Mouse (Mus musculus): Measurements from ENCODE around the gene Olfr1066. TPM values are rescaled to one million over a fixed set of nuclear protein-coding genes. Genes with fewer than 3 reads are reported as not detected.
"Not testable (repeated sequence)": the region's sequence is repeated elsewhere in the genome, so short reads cannot be mapped to it uniquely, and the experiment has no call there.

Gene Olfr1066
- not detected in 2 replicates for polyA plus RNA-seq (2014; fragmentation: Nextera tagmentation; extraction: Ambion mirVana)

DNA sequence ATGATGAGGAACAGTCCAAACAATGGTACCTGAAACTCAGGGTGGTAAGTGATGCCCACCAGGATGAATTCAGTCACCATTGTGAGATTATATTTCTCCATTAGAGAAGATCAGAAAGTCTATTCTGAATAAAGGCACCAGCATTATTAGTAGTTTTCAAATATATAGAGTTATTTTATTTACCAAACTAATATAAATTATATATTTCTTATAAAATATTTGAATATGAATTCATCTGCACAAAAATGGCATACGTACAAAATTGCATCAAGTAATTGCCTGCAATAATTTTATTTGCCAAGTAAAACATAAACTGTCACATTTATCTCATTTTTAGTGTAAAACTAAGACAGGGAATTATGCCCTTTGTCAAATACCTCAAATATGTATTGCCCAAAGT is at the start of gene Olfr1066:
Gene Olfr1066 (minus strand): TSS at position 101 of the 400 bp plus-strand sequence.
- DNase-seq (ENCODE audit: low spot score) (no peak), ATAC-seq (ENCODE audit: low FRiP score) (no peak)
- Histone ChIP-seq H3K9ac (ENCODE audit: low read depth, low read length) (no peak within 1 kb of the TSS), H3K27me3 (ENCODE audit: control insufficient read depth, insufficient read depth, low read length) (no peaks in the 10 kb centered on the region), H3K4me1 (replicated peaks; ENCODE audit: control insufficient read depth, insufficient read depth, low read length) (no peaks in the 10 kb centered on the region), H3K4me2 (replicated peaks; ENCODE audit: low read depth, low read length) (no peak within 1 kb of the TSS), H3K36me3 (ENCODE audit: control insufficient read depth, insufficient read depth, low read length) (no peaks in the 10 kb centered on the region), H3K9me3 (ENCODE audit: control insufficient read depth, low read length) (no peaks in the 10 kb centered on the region), H3K4me3 (ENCODE audit: low read depth, low read length) (no peak within 1 kb of the TSS), H3K27ac (ENCODE audit: low read depth, low read length) (no peak within 1 kb of the TSS)
- WGBS = 92% methylated on average over 1 of the region's 1 CpGs

DNA sequence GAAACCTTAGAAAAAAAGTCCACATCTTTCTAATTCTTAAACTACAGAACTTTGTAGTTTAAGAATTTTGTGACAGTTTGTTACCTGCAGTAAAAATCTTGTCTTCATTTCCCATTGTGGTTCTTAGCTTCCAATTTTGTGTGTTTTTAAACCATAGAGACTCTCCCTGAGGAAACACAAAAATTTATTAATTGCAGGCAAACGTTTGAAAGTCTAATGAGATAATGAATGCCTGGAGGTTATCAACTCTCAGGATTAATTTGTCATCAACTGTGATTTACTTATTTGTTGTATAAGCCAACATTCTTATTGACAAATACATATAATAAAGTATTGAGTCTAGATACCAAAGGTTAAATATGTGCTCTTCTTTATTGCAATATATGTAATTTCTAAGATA is 31.2 kb upstream of the Olfr1066 start, which contains the start of gene Olfr228:
Gene Olfr228 (minus strand): TSS at position 101 of the 400 bp plus-strand sequence.
- H3K27ac ChIP-seq (ENCODE audit: low read depth, low read length) = no peak within 1 kb of the TSS
- no peak within 1 kb of the TSS for H3K9ac ChIP-seq (ENCODE audit: low read depth, low read length)
- H3K36me3 ChIP-seq (ENCODE audit: control insufficient read depth, insufficient read depth, low read length) = no peaks in the 10 kb centered on the region
- no peaks in the 10 kb centered on the region for H3K9me3 ChIP-seq (ENCODE audit: control insufficient read depth, low read length)
- ATAC-seq (ENCODE audit: low FRiP score) (no peak), DNase-seq (ENCODE audit: low spot score) (no peak)
- no peak within 1 kb of the TSS for H3K4me2 ChIP-seq (replicated peaks; ENCODE audit: low read depth, low read length)
- no peaks in the 10 kb centered on the region for H3K27me3 ChIP-seq (ENCODE audit: control insufficient read depth, insufficient read depth, low read length)
- H3K4me1 ChIP-seq (replicated peaks; ENCODE audit: control insufficient read depth, insufficient read depth, low read length) = no peaks in the 10 kb centered on the region
- H3K4me3 ChIP-seq (ENCODE audit: low read depth, low read length) = no peak within 1 kb of the TSS
- 62% methylated on average over 1 of the region's 1 CpGs for WGBS

- H3K4me2 ChIP-seq (replicated peaks; ENCODE audit: low read depth, low read length) = no peak overlapping the region
- WGBS = 39% methylated on average over 10 of the region's 10 CpGs
- no peaks in the 10 kb centered on the region for H3K9me3 ChIP-seq (ENCODE audit: control insufficient read depth, low read length)
- no peak overlapping the region for H3K4me3 ChIP-seq (ENCODE audit: low read depth, low read length)
- no peak overlapping the region for H3K9ac ChIP-seq (ENCODE audit: low read depth, low read length)
- H3K4me1 ChIP-seq (replicated peaks; ENCODE audit: control insufficient read depth, insufficient read depth, low read length) = no peaks in the 10 kb centered on the region
- no peaks in the 10 kb centered on the region for H3K36me3 ChIP-seq (ENCODE audit: control insufficient read depth, insufficient read depth, low read length)
- no peaks in the 10 kb centered on the region for H3K27me3 ChIP-seq (ENCODE audit: control insufficient read depth, insufficient read depth, low read length)
- H3K27ac ChIP-seq (ENCODE audit: low read depth, low read length) = no peak overlapping the region
- DNase-seq (ENCODE audit: low spot score) (peak; percentile 74), ATAC-seq (ENCODE audit: low FRiP score) (peak; percentile 86)
Observed at GRCm38 (mm10) chr2:86464442-86465109, 8.5 kb upstream of the Olfr1066 start.

- no peak overlapping the region for H3K9ac ChIP-seq (ENCODE audit: low read depth, low read length)
- ATAC-seq (ENCODE audit: low FRiP score) (no peak), DNase-seq (ENCODE audit: low spot score) (no peak)
- H3K9me3 ChIP-seq (ENCODE audit: control insufficient read depth, low read length) = no peaks in the 10 kb centered on the region
- no peaks in the 10 kb centered on the region for H3K36me3 ChIP-seq (ENCODE audit: control insufficient read depth, insufficient read depth, low read length)
- no peak overlapping the region for H3K27ac ChIP-seq (ENCODE audit: low read depth, low read length)
- H3K4me1 ChIP-seq (replicated peaks; ENCODE audit: control insufficient read depth, insufficient read depth, low read length) = no peaks in the 10 kb centered on the region
- no peak overlapping the region for H3K4me2 ChIP-seq (replicated peaks; ENCODE audit: low read depth, low read length)
- 81% methylated on average over 1 of the region's 1 CpGs for WGBS
- H3K4me3 ChIP-seq (ENCODE audit: low read depth, low read length) = no peak overlapping the region
- no peaks in the 10 kb centered on the region for H3K27me3 ChIP-seq (ENCODE audit: control insufficient read depth, insufficient read depth, low read length)
Observed at GRCm38 (mm10) chr2:86460434-86460833, 4.4 kb upstream of the Olfr1066 start.

- H3K9ac ChIP-seq (ENCODE audit: low read depth, low read length); H3K4me3 ChIP-seq (ENCODE audit: low read depth, low read length); ATAC-seq (ENCODE audit: low FRiP score); H3K4me1 ChIP-seq (replicated peaks; ENCODE audit: control insufficient read depth, insufficient read depth, low read length); H3K27me3 ChIP-seq (ENCODE audit: control insufficient read depth, insufficient read depth, low read length); H3K36me3 ChIP-seq (ENCODE audit: control insufficient read depth, insufficient read depth, low read length); H3K27ac ChIP-seq (ENCODE audit: low read depth, low read length); DNase-seq (ENCODE audit: low spot score); H3K4me2 ChIP-seq (replicated peaks; ENCODE audit: low read depth, low read length); H3K9me3 ChIP-seq (ENCODE audit: control insufficient read depth, low read length): not testable (repeated sequence)
- WGBS = no CpG with 5 or more reads among the region's 1 CpGs
Observed at GRCm38 (mm10) chr2:86450491-86450890, 5.6 kb downstream of the Olfr1066 start, which contains the start of gene Olfr1065. Olfr1065 (minus strand) TSS chr2:86450591.

- not testable (repeated sequence) for ATAC-seq (ENCODE audit: low FRiP score); H3K27me3 ChIP-seq (ENCODE audit: control insufficient read depth, insufficient read depth, low read length); H3K9me3 ChIP-seq (ENCODE audit: control insufficient read depth, low read length); DNase-seq (ENCODE audit: low spot score); H3K4me2 ChIP-seq (replicated peaks; ENCODE audit: low read depth, low read length); H3K4me3 ChIP-seq (ENCODE audit: low read depth, low read length); H3K36me3 ChIP-seq (ENCODE audit: control insufficient read depth, insufficient read depth, low read length); H3K4me1 ChIP-seq (replicated peaks; ENCODE audit: control insufficient read depth, insufficient read depth, low read length); H3K9ac ChIP-seq (ENCODE audit: low read depth, low read length); H3K27ac ChIP-seq (ENCODE audit: low read depth, low read length)
- 70% methylated on average over 1 of the region's 1 CpGs for WGBS
Observed at GRCm38 (mm10) chr2:86442101-86442500, 14.0 kb downstream of the Olfr1066 start.

GRCm38 (mm10) chr2:86428511-86428910 is 27.6 kb downstream of the Olfr1066 start:
- not testable (repeated sequence) for DNase-seq (ENCODE audit: low spot score); H3K9ac ChIP-seq (ENCODE audit: low read depth, low read length); H3K27me3 ChIP-seq (ENCODE audit: control insufficient read depth, insufficient read depth, low read length); H3K4me3 ChIP-seq (ENCODE audit: low read depth, low read length); H3K4me1 ChIP-seq (replicated peaks; ENCODE audit: control insufficient read depth, insufficient read depth, low read length); H3K4me2 ChIP-seq (replicated peaks; ENCODE audit: low read depth, low read length); H3K9me3 ChIP-seq (ENCODE audit: control insufficient read depth, low read length); H3K27ac ChIP-seq (ENCODE audit: low read depth, low read length); H3K36me3 ChIP-seq (ENCODE audit: control insufficient read depth, insufficient read depth, low read length); ATAC-seq (ENCODE audit: low FRiP score)
- 91% methylated on average over 8 of the region's 8 CpGs for WGBS

- not testable (repeated sequence) for DNase-seq (ENCODE audit: low spot score); ATAC-seq (ENCODE audit: low FRiP score); H3K4me1 ChIP-seq (replicated peaks; ENCODE audit: control insufficient read depth, insufficient read depth, low read length); H3K9me3 ChIP-seq (ENCODE audit: control insufficient read depth, low read length); H3K9ac ChIP-seq (ENCODE audit: low read depth, low read length); H3K4me3 ChIP-seq (ENCODE audit: low read depth, low read length); H3K4me2 ChIP-seq (replicated peaks; ENCODE audit: low read depth, low read length); H3K36me3 ChIP-seq (ENCODE audit: control insufficient read depth, insufficient read depth, low read length); H3K27ac ChIP-seq (ENCODE audit: low read depth, low read length); H3K27me3 ChIP-seq (ENCODE audit: control insufficient read depth, insufficient read depth, low read length)
Observed at GRCm38 (mm10) chr2:86426649-86427048, 29.4 kb downstream of the Olfr1066 start, which contains the start of gene Olfr1062. Olfr1062 (minus strand) TSS chr2:86426749.

DNA sequence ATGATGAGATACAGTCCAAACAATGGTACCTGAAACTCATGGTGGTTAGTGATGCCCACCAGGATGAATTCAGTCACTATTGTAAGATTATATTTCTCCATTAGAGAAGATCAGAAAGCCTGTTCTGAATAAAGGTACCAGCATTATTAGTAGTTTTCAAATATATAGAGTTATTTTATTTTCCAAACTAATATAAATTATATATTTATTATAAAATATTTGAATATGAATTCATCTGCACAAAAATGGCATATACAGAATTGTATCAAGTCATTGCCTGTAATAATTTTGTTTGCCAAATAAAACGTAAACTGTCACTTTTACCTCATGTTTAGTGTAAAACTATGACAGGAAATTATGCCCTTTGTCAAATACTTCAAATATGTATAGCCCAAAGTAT is 42.1 kb downstream of the Olfr1066 start, which contains the start of gene Olfr1061:
Gene Olfr1061 (minus strand): TSS at position 101 of the 400 bp plus-strand sequence.
- H3K4me1 ChIP-seq (replicated peaks; ENCODE audit: control insufficient read depth, insufficient read depth, low read length) = no peaks in the 10 kb centered on the region
- H3K4me2 ChIP-seq (replicated peaks; ENCODE audit: low read depth, low read length) = no peak within 1 kb of the TSS
- no peak within 1 kb of the TSS for H3K27ac ChIP-seq (ENCODE audit: low read depth, low read length)
- WGBS = 95% methylated on average over 1 of the region's 1 CpGs
- ATAC-seq (ENCODE audit: low FRiP score) (no peak), DNase-seq (ENCODE audit: low spot score) (no peak)
- H3K9ac ChIP-seq (ENCODE audit: low read depth, low read length) = no peak within 1 kb of the TSS
- H3K36me3 ChIP-seq (ENCODE audit: control insufficient read depth, insufficient read depth, low read length) = no peaks in the 10 kb centered on the region
- no peak within 1 kb of the TSS for H3K4me3 ChIP-seq (ENCODE audit: low read depth, low read length)
- H3K9me3 ChIP-seq (ENCODE audit: control insufficient read depth, low read length) = no peaks in the 10 kb centered on the region
- no peaks in the 10 kb centered on the region for H3K27me3 ChIP-seq (ENCODE audit: control insufficient read depth, insufficient read depth, low read length)
